ENCODE assay signal across 17 mouse cellular contexts in genomic region chr4:135155106-135155800, GRCm38 (mm10). TPM values are rescaled to one million over a fixed set of nuclear protein-coding genes. Genes with fewer than 3 reads are reported as not detected.
DNase-seq lines count a peak whose midpoint lies in the region; ATAC-seq lines count a peak whose summit lies in the region.
"Had no signal": no experiment of that assay in that cellular context is flagged by ENCODE, and none has a peak within 500 bp of the region (broad histone marks: within the 10 kb centered on the region; RNA-seq: fewer than 3 reads in every experiment).

No protein-coding gene starts in this region.

- H3K36me3 ChIP-seq in midbrain, embryonic 10.5 days = no peaks in the 10 kb centered on the region
- no peaks in the 10 kb centered on the region for H3K36me3 ChIP-seq in midbrain, embryonic 13.5 days
- H3K36me3 ChIP-seq in limb, embryonic 12.5 days = no peaks in the 10 kb centered on the region
- H3K36me3 ChIP-seq: midbrain, embryonic 12.5 days had no signal

- 1% methylated on average over 30 of the region's 31 CpGs for WGBS in midbrain, embryonic 10.5 days
- WGBS in midbrain, embryonic 13.5 days = 1% methylated on average over 27 of the region's 31 CpGs
- WGBS in limb, embryonic 12.5 days = 1% methylated on average over 29 of the region's 31 CpGs

- H3K9ac ChIP-seq in midbrain, embryonic 13.5 days (replicated peaks) = no peak overlapping the region
- 0 out of 2 replicates have a peak overlapping the region, but pooled peaks have one; percentile 19 for H3K9ac ChIP-seq in limb, embryonic 12.5 days (replicated peaks)
- H3K9ac ChIP-seq: midbrain, embryonic 12.5 days had no signal

- peak; percentile 30 for DNase-seq in CD4-positive, CD25-positive, alpha-beta regulatory T cell, adult 2 months (ENCODE audit: low read depth, low spot score)
- DNase-seq in midbrain, embryonic 10.5 days (ENCODE audit: low spot score) = peak; percentile 51
- DNase-seq in T-cell, adult 2 months (ENCODE audit: low spot score) = peak; percentile 65
- no peak for DNase-seq in ovary, postnatal 14 days (ENCODE audit: low spot score)
- no peak for DNase-seq in left cerebral cortex, adult 9 months (ENCODE audit: low spot score in 2 of 2)
- DNase-seq: adrenal gland, postnatal 10 days; gastrocnemius, adult 2 months; heart, adult 18-20 months; kidney, postnatal 14 days; right cerebral cortex, postnatal 14 days had no signal

- H3K4me1 ChIP-seq in midbrain, embryonic 10.5 days = peaks cover 41% of the 10 kb centered on the region
- peaks cover 21% of the 10 kb centered on the region for H3K4me1 ChIP-seq in midbrain, embryonic 13.5 days (replicated peaks)
- peaks cover 77% of the 10 kb centered on the region for H3K4me1 ChIP-seq in limb, embryonic 12.5 days (replicated peaks)

- H3K27me3 ChIP-seq in midbrain, embryonic 10.5 days (ENCODE audit: low read depth, poor library complexity, severe bottlenecking) = peaks cover 100% of the 10 kb centered on the region
- H3K27me3 ChIP-seq in midbrain, embryonic 13.5 days = peaks cover 100% of the 10 kb centered on the region
- H3K27me3 ChIP-seq in limb, embryonic 12.5 days = peaks cover 100% of the 10 kb centered on the region

- no peak for ATAC-seq in CD4-positive, CD25-positive, alpha-beta regulatory T cell, adult 4 months
- no peak for ATAC-seq in midbrain, embryonic 13.5 days
- no peak for ATAC-seq in limb, embryonic 12.5 days (ENCODE audit: insufficient number of reproducible peaks, insufficient read depth, low FRiP score, low TSS enrichment, low read depth)
- ATAC-seq: forebrain, embryonic 14.5 days; intestine, postnatal 0 days; lung, postnatal 0 days had no signal

- H3K4me3 ChIP-seq in midbrain, embryonic 10.5 days = no peak overlapping the region
- H3K4me3 ChIP-seq in midbrain, embryonic 13.5 days (replicated peaks) = no peak overlapping the region
- H3K4me3 ChIP-seq in limb, embryonic 12.5 days (replicated peaks) = peak overlapping the region; percentile 49
- H3K4me3 ChIP-seq: gastrocnemius, adult 2 months; midbrain, embryonic 12.5 days had no signal

- no peak overlapping the region for H3K27ac ChIP-seq in midbrain, embryonic 10.5 days (replicated peaks)
- H3K27ac ChIP-seq in midbrain, embryonic 13.5 days = no peak overlapping the region
- no peak overlapping the region for H3K27ac ChIP-seq in limb, embryonic 12.5 days
- H3K27ac ChIP-seq: gastrocnemius, adult 2 months; midbrain, embryonic 12.5 days had no signal

- H3K4me2 ChIP-seq in midbrain, embryonic 13.5 days (replicated peaks) = no peak overlapping the region
- H3K4me2 ChIP-seq in limb, embryonic 12.5 days = peak overlapping the region; percentile 60
- H3K4me2 ChIP-seq: midbrain, embryonic 12.5 days had no signal

- no peaks in the 10 kb centered on the region for H3K9me3 ChIP-seq in midbrain, embryonic 10.5 days (replicated peaks)
- no peaks in the 10 kb centered on the region for H3K9me3 ChIP-seq in midbrain, embryonic 13.5 days
- no peaks in the 10 kb centered on the region for H3K9me3 ChIP-seq in limb, embryonic 12.5 days
- H3K9me3 ChIP-seq: midbrain, embryonic 12.5 days had no signal

RNA-seq across cellular contexts. Expression of gene Runx3, which starts 34.8 kb away (rescaled TPM):
- 10 to 100 TPM in 1 of 2 experiments, 1 to 10 TPM in 1; 9.8 to 11.2 TPM for polyA plus RNA-seq in CD4-positive, CD25-positive, alpha-beta regulatory T cell, adult 4 months (2017; shearing (Covaris generic))
- polyA plus RNA-seq in midbrain, embryonic 10.5 days (2016; fragmentation: Nextera tagmentation; extraction: Ambion mirVana) = 0.04 TPM in 2 replicates
- not detected in 2 replicates for polyA plus RNA-seq in midbrain, embryonic 13.5 days (2015; fragmentation: Nextera tagmentation; extraction: Ambion mirVana)
- polyA plus RNA-seq in limb, embryonic 12.5 days (2016; fragmentation: Nextera tagmentation; extraction: Ambion mirVana) = 1.5 and 2.0 TPM in 2 replicates
- polyA plus RNA-seq: forebrain, embryonic 14.5 days; midbrain, embryonic 12.5 days had no signal

Comparison
In these comparisons a context has a peak if more than half of its experiments do, and no peak if none do; other contexts are left out.
1. DNase-seq: peak in CD4-positive, CD25-positive, alpha-beta regulatory T cell, adult 2 months (single experiment), midbrain, embryonic 10.5 days (single experiment) and T-cell, adult 2 months (single experiment); none in ovary, postnatal 14 days (single experiment) and left cerebral cortex, adult 9 months (0 of 2).